Mouse (Mus musculus) forebrain, embryonic 12.5 days (tissue): ENCODE data around the gene Golga2. TPM values are rescaled to one million over a fixed set of nuclear protein-coding genes. Genes with fewer than 3 reads are reported as not detected.

Experiments used
- ATAC-seq: fragments of 200-750 bp; cut with Nextera tagmentation; 2 replicates; pipeline ENCODE4 v1.8.0; 2017; ENCODE audit warnings: moderate TSS enrichment; ENCODE audit not compliant: low FRiP score
- H3K27ac ChIP-seq: fragments of 300-500 bp; sonication (generic); 2 replicates; pipeline ENCODE4 v1.5.1; 2016; ENCODE audit warnings: mild to moderate bottlenecking
- H3K27me3 ChIP-seq: fragments of 300-500 bp; sonication (generic); 2 replicates; pipeline ENCODE4 v1.6.1; 2016; ENCODE audit warnings: mild to moderate bottlenecking
- H3K36me3 ChIP-seq: fragments of 300-500 bp; sonication (generic); replicated peaks from 2 replicates; pipeline ENCODE4 v1.6.1; 2016; ENCODE audit warnings: mild to moderate bottlenecking
- H3K4me1 ChIP-seq: fragments of 300-500 bp; sonication (generic); 2 replicates; pipeline ENCODE4 v1.6.1; 2016
- H3K4me2 ChIP-seq: fragments of 300-500 bp; sonication (generic); 2 replicates; pipeline ENCODE4 v1.6.1; 2016; ENCODE audit warnings: mild to moderate bottlenecking, moderate library complexity
- H3K4me3 ChIP-seq: fragments of 300-500 bp; sonication (generic); replicated peaks from 2 replicates; pipeline ENCODE4 v1.5.1; 2016; ENCODE audit warnings: mild to moderate bottlenecking
- H3K9ac ChIP-seq: fragments of 300-500 bp; sonication (generic); 2 replicates; pipeline ENCODE4 v1.6.1; 2016; ENCODE audit warnings: mild to moderate bottlenecking
- H3K9me3 ChIP-seq: fragments of 300-500 bp; sonication (generic); 2 replicates; pipeline ENCODE4 v1.6.1; 2016
- WGBS: fragments of 180-500 bp; shearing (Covaris S2); methylation state at CpG from one replicate; pipeline ENCODE4 v1.1.7; 2016; 5-methylcytosine and 5-hydroxymethylcytosine counted together
- microRNA-seq: library from miRNA; unstranded; fragments of <30 nt; microRNA quantifications from one replicate; pipeline ENCODE4, GENCODE M21; 2017
- polyA plus RNA-seq: library from polyadenylated mRNA; unstranded; fragments of >200 nt; fragmentation: Nextera tagmentation; extraction: Ambion mirVana; gene quantifications from 2 replicates; pipeline ENCODE4 v1.2.1, GENCODE M21; 2016

Golga2 gene
- polyA plus RNA-seq, 1 experiment from 2014 or later, result 23.0 TPM

- peak within 1 kb of the TSS; percentile 70 for H3K9ac ChIP-seq
- no peaks in the 10 kb centered on the region for H3K36me3 ChIP-seq
- H3K4me3 ChIP-seq, result peak within 1 kb of the TSS; percentile 59
- WGBS, result under 1% methylated on average over 63 of the region's 63 CpGs
- H3K27me3 ChIP-seq, result peaks cover 33% of the 10 kb centered on the region
- no peaks in the 10 kb centered on the region for H3K9me3 ChIP-seq
- ATAC-seq, result peak; percentile 66
- peak within 1 kb of the TSS; percentile 82 for H3K27ac ChIP-seq
- H3K4me2 ChIP-seq, result peak within 1 kb of the TSS; percentile 96
- H3K4me1 ChIP-seq, result peaks cover 26% of the 10 kb centered on the region
These were observed 65.9 kb downstream of the Golga2 start, which contains the start of gene Dnm1 for GRCm38 (mm10) chr2:32353007-32353542. Dnm1 (minus strand) TSS chr2:32353338.

GRCm38 (mm10) chr2:32353836-32354235 is 66.7 kb downstream of the Golga2 start:
- no peak overlapping the region for H3K4me2 ChIP-seq
- H3K36me3 ChIP-seq, result no peaks in the 10 kb centered on the region
- no peak overlapping the region for H3K4me3 ChIP-seq
- H3K27me3 ChIP-seq, result peaks cover 33% of the 10 kb centered on the region
- H3K4me1 ChIP-seq, result peaks cover 26% of the 10 kb centered on the region
- no peak for ATAC-seq
- H3K9ac ChIP-seq, result no peak overlapping the region
- 78% methylated on average over 6 of the region's 6 CpGs for WGBS
- H3K27ac ChIP-seq, result no peak overlapping the region
- H3K9me3 ChIP-seq, result no peaks in the 10 kb centered on the region

DNA sequence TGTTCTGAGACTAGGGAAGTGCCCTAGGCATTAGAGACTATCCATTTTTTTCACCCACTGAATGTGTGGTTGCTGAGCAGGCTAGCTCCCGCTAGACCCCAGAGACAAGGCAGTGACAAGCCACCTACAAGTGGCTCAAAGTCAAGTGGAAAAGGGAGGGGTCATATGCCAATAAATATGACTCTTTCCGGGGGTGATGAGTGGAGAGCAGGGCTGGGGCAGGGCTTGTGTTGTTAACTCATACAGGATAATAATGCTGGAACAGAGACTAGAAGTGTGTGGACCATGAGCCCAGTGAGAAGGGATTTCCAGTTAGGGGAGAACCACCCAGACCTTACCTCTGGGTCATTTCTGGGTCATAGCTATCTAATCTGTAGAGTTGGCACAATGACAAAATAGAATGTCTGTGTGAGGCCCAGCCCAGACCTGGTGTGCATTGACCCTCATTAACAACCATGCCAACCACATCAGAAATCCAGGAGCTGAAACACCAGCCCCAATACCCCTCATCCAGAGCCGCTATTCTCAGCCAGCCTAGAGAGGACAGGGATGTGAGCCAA is 67.2 kb downstream of the Golga2 start:
- no peak overlapping the region for H3K4me3 ChIP-seq
- no peak overlapping the region for H3K27ac ChIP-seq
- H3K4me2 ChIP-seq, result no peak overlapping the region
- H3K9ac ChIP-seq, result no peak overlapping the region
- peaks cover 26% of the 10 kb centered on the region for H3K4me1 ChIP-seq
- H3K36me3 ChIP-seq, result no peaks in the 10 kb centered on the region
- no peaks in the 10 kb centered on the region for H3K9me3 ChIP-seq
- 88% methylated on average over 3 of the region's 3 CpGs for WGBS
- ATAC-seq, result no peak
- peaks cover 33% of the 10 kb centered on the region for H3K27me3 ChIP-seq

GRCm38 (mm10) chr2:32356216-32356615 is 69.0 kb downstream of the Golga2 start:
- Histone ChIP-seq H3K36me3 (no peaks in the 10 kb centered on the region), H3K9me3 (no peaks in the 10 kb centered on the region), H3K4me3 (no peak overlapping the region), H3K4me2 (no peak overlapping the region), H3K4me1 (peaks cover 26% of the 10 kb centered on the region), H3K27me3 (peaks cover 26% of the 10 kb centered on the region), H3K9ac (no peak overlapping the region), H3K27ac (no peak overlapping the region)
- WGBS, result 82% methylated on average over 10 of the region's 10 CpGs
- no peak for ATAC-seq

Small RNA genes lying within 50 kb of the gene (microRNA-seq; reads per million reads assigned to microRNA genes)
- gene Gm23363 (0.73 reads per million), gene Mir199b (468 reads per million, percentile 68 among the genes with 10 or more reads in this experiment)

Other genes with a start within 250 kb of the Golga2 start
- 0.67 and 0.88 TPM in 2 replicates for gene Fam78a, start 202.5 kb upstream of the Golga2 start, polyA plus RNA-seq
- gene Plpp7, start 191.9 kb upstream of the Golga2 start, polyA plus RNA-seq, result 7.0 and 7.2 TPM in 2 replicates
- 96.9 and 110 TPM in 2 replicates for gene Prrc2b, start 136.3 kb upstream of the Golga2 start, polyA plus RNA-seq
- 26.6 and 29.4 TPM in 2 replicates for gene Pomt1, start 50.8 kb upstream of the Golga2 start, polyA plus RNA-seq
- gene Uck1, start 27.2 kb upstream of the Golga2 start, polyA plus RNA-seq, result 76.5 and 78.4 TPM in 2 replicates
- 391 and 397 TPM in 2 replicates for gene Swi5, start 691 bp downstream of the Golga2 start, polyA plus RNA-seq
- 59.1 and 67.5 TPM in 2 replicates for gene Ciz1, start 64.9 kb downstream of the Golga2 start, polyA plus RNA-seq
- gene Dnm1, start 66.0 kb downstream of the Golga2 start, polyA plus RNA-seq, result 18.6 and 19.4 TPM in 2 replicates
- gene 1110008P14Rik, start 94.6 kb downstream of the Golga2 start, polyA plus RNA-seq, result 51.0 and 51.4 TPM in 2 replicates
- 0.45 and 0.50 TPM in 2 replicates for gene Lcn2, start 100.9 kb downstream of the Golga2 start, polyA plus RNA-seq
- 29.6 and 29.9 TPM in 2 replicates for gene Ptges2, start 108.5 kb downstream of the Golga2 start, polyA plus RNA-seq
- 6.1 and 6.2 TPM in 2 replicates for gene Naif1, start 163.1 kb downstream of the Golga2 start, polyA plus RNA-seq
- 38.8 and 39.9 TPM in 2 replicates for gene Slc25a25, start 164.1 kb downstream of the Golga2 start, polyA plus RNA-seq
- 8.7 and 9.6 TPM in 2 replicates for gene Fam102a, start 247.9 kb downstream of the Golga2 start, polyA plus RNA-seq